Mouse (Mus musculus) liver, postnatal 0 days (tissue): ENCODE measurements at regions not wholly inside any gene's neighbourhood (a gene's known extent, or its start where the extent isn't known, plus 50 kb on each side); places are given as distances from the start of the nearest gene placed in this dataset.

Experiments used
- ATAC-seq: fragments of 200-750 bp; cut with Nextera tagmentation; 2 replicates; pipeline ENCODE4 v1.8.0; 2017; ENCODE audit warnings: mild to moderate bottlenecking, moderate library complexity
- DNase-seq: peaks from one replicate; pipeline ENCODE4 v3.0.0-alpha.2; 2016
- H3K27ac ChIP-seq: fragments of 300-500 bp; sonication (generic); 2 replicates; pipeline ENCODE4 v1.5.1; 2014; ENCODE audit warnings: antibody characterized with exemption, moderate library complexity, mild to moderate bottlenecking, low read depth
- H3K27me3 ChIP-seq: fragments of 300-500 bp; sonication (generic); 2 replicates; pipeline ENCODE4 v1.6.1; 2014; ENCODE audit warnings: low read length, control low read depth, mixed read lengths; ENCODE audit not compliant: insufficient read depth
- H3K36me3 ChIP-seq: fragments of 300-500 bp; sonication (generic); replicated peaks from 2 replicates; pipeline ENCODE4 v1.6.1; 2014; ENCODE audit warnings: mild to moderate bottlenecking, control low read depth, low read length, moderate library complexity, mixed read lengths; ENCODE audit not compliant: insufficient read depth
- H3K4me1 ChIP-seq: fragments of 300-500 bp; sonication (generic); 2 replicates; pipeline ENCODE4 v1.6.1; 2014; ENCODE audit warnings: antibody characterized with exemption, mild to moderate bottlenecking, control low read depth; ENCODE audit not compliant: insufficient read depth
- H3K4me2 ChIP-seq: fragments of 300-500 bp; sonication (generic); 2 replicates; pipeline ENCODE4 v1.6.1; 2014; ENCODE audit warnings: low read depth, mild to moderate bottlenecking, low read length, moderate library complexity, mixed read lengths
- H3K4me3 ChIP-seq: fragments of 300-500 bp; sonication (generic); 2 replicates; pipeline ENCODE4 v1.5.1; 2014; ENCODE audit warnings: low read depth, low read length
- H3K9ac ChIP-seq: fragments of 300-500 bp; sonication (generic); replicated peaks from 2 replicates; pipeline ENCODE4 v1.6.1; 2014; ENCODE audit warnings: mild to moderate bottlenecking, moderate library complexity
- H3K9me3 ChIP-seq: fragments of 300-500 bp; sonication (generic); 2 replicates; pipeline ENCODE4 v1.6.1; 2016; ENCODE audit warnings: mild to moderate bottlenecking, control low read depth, low read length, mixed read lengths
- CTCF ChIP-seq: sonication (generic); IDR thresholded peaks from 2 replicates; pipeline ENCODE4 v1.5.1; 2016; ENCODE audit warnings: antibody characterized with exemption, low read depth
- EP300 ChIP-seq: IDR thresholded peaks from 2 replicates; pipeline ENCODE4 v1.6.1; 2016; ENCODE audit warnings: antibody characterized with exemption, low read depth, mild to moderate bottlenecking
- WGBS: fragments of 180-500 bp; shearing (Covaris S2); extraction: QIAGEN DNeasy Blood & Tissue Kit; methylation state at CpG from one replicate; pipeline ENCODE4 v1.1.7; 2014; ENCODE audit not compliant: insufficient replicate concordance; 5-methylcytosine and 5-hydroxymethylcytosine counted together

- DNase-seq (no peak), ATAC-seq (no peak)
- Histone ChIP-seq H3K9ac (no peak overlapping the region), H3K4me3 (no peak overlapping the region), H3K36me3 (no peaks in the 10 kb centered on the region), H3K4me2 (no peak overlapping the region), H3K27ac (no peak overlapping the region), H3K9me3 (no peaks in the 10 kb centered on the region), H3K4me1 (no peaks in the 10 kb centered on the region), H3K27me3 (no peaks in the 10 kb centered on the region)
- WGBS: 84% methylated on average over 15 of the region's 15 CpGs
- TF ChIP-seq CTCF (no peak), EP300 (no peak)
Observed at GRCm38 (mm10) chr9:59202654-59203514, 88.5 kb upstream of the Adpgk start.

GRCm38 (mm10) chr9:59199495-59200196 lies 91.7 kb upstream of the Adpgk start:
- Histone ChIP-seq H3K4me1 (no peaks in the 10 kb centered on the region), H3K27ac (no peak overlapping the region), H3K4me2 (no peak overlapping the region), H3K27me3 (no peaks in the 10 kb centered on the region), H3K9ac (no peak overlapping the region), H3K36me3 (no peaks in the 10 kb centered on the region), H3K4me3 (no peak overlapping the region), H3K9me3 (no peaks in the 10 kb centered on the region)
- no peak for ATAC-seq
- DNase-seq: no peak
- no peak for TF ChIP-seq EP300
- no peak for TF ChIP-seq CTCF
- WGBS: 68% methylated on average over 19 of the region's 19 CpGs

GRCm38 (mm10) chr9:59198221-59198875 lies 93.0 kb upstream of the Adpgk start:
- H3K4me2 ChIP-seq: no peak overlapping the region
- H3K27me3 ChIP-seq: no peaks in the 10 kb centered on the region
- DNase-seq (no peak), ATAC-seq (no peak)
- no peak for TF ChIP-seq CTCF
- H3K9me3 ChIP-seq: no peaks in the 10 kb centered on the region
- no peaks in the 10 kb centered on the region for H3K4me1 ChIP-seq
- 50% methylated on average over 6 of the region's 6 CpGs for WGBS
- no peak overlapping the region for H3K4me3 ChIP-seq
- no peaks in the 10 kb centered on the region for H3K36me3 ChIP-seq
- no peak overlapping the region for H3K9ac ChIP-seq
- H3K27ac ChIP-seq: no peak overlapping the region

GRCm38 (mm10) chr9:59197506-59197905 lies 93.9 kb upstream of the Adpgk start:
- no peaks in the 10 kb centered on the region for H3K27me3 ChIP-seq

DNA sequence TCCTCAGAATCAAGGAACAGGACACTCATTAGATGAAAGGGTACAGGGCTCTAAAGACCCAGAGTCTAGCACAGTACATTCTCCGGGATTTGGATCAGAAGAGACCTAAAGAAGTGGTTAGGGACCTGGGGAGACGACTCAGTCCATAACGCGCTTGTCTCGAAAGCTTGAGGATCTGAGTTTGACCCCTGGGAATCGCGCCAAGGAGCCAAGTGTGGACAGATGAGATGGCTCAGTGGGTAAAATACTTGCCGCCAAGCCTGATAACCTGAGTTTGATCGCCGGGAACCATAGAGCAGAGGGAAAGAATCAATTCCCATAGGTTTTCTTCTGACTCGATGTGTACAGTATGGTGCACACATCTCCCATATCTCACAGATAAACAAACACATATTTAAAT lies 97.4 kb upstream of the Adpgk start:
- ATAC-seq: no peak
- no peak for TF ChIP-seq EP300
- Histone ChIP-seq H3K27ac (no peak overlapping the region), H3K9ac (no peak overlapping the region), H3K4me1 (no peaks in the 10 kb centered on the region), H3K4me2 (no peak overlapping the region), H3K4me3 (no peak overlapping the region), H3K9me3 (no peaks in the 10 kb centered on the region), H3K36me3 (no peaks in the 10 kb centered on the region), H3K27me3 (no peaks in the 10 kb centered on the region)
- 81% methylated on average over 11 of the region's 11 CpGs for WGBS
- no peak for DNase-seq

More at GRCm38 (mm10) chr9:59197506-59197905, 93.9 kb upstream of the Adpgk start:
- 74% methylated on average over 12 of the region's 12 CpGs for WGBS
- TF ChIP-seq EP300: no peak
- no peak for TF ChIP-seq CTCF
- no peak overlapping the region for H3K4me3 ChIP-seq
- DNase-seq: no peak
- H3K36me3 ChIP-seq: no peaks in the 10 kb centered on the region
- H3K9me3 ChIP-seq: no peaks in the 10 kb centered on the region
- no peaks in the 10 kb centered on the region for H3K4me1 ChIP-seq
- H3K27ac ChIP-seq: no peak overlapping the region
- no peak overlapping the region for H3K9ac ChIP-seq
- ATAC-seq: no peak
- H3K4me2 ChIP-seq: no peak overlapping the region

GRCm38 (mm10) chr9:59189141-59189540 lies 102.2 kb upstream of the Adpgk start:
- TF ChIP-seq CTCF (no peak), EP300 (no peak)
- 39% methylated on average over 9 of the region's 9 CpGs for WGBS
- no peak overlapping the region for H3K9ac ChIP-seq
- H3K4me1 ChIP-seq: no peaks in the 10 kb centered on the region
- no peak overlapping the region for H3K27ac ChIP-seq
- ATAC-seq (no peak), DNase-seq (no peak)
- H3K36me3 ChIP-seq: no peaks in the 10 kb centered on the region
- H3K4me3 ChIP-seq: no peak overlapping the region
- H3K4me2 ChIP-seq: 0 out of 2 replicates have a peak overlapping the region, but pooled peaks have one; percentile 26
- no peaks in the 10 kb centered on the region for H3K27me3 ChIP-seq
- H3K9me3 ChIP-seq: no peaks in the 10 kb centered on the region
